Mouse (Mus musculus) liver, embryonic 14.5 days (tissue): ENCODE measurements at regions not wholly inside any gene's neighbourhood (a gene's known extent, or its start where the extent isn't known, plus 50 kb on each side); places are given as distances from the start of the nearest gene placed in this dataset.

ENCODE experiments used
- ATAC-seq: fragments of 200-750 bp; cut with Nextera tagmentation; 2 replicates; pipeline ENCODE4 v1.8.0; 2017; ENCODE audit warnings: moderate number of reproducible peaks, mild to moderate bottlenecking, moderate library complexity; ENCODE audit not compliant: insufficient read depth
- DNase-seq, 3 experiments: peaks; one replicate each; pipeline ENCODE4 v3.0.0-alpha.2; 2012 to 2013; ENCODE audit warnings: low read depth in 3 of 3, low spot score in 3 of 3
- H3K27ac ChIP-seq: fragments of 300-500 bp; sonication (generic); 2 replicates; pipeline ENCODE4 v1.5.1; 2014; ENCODE audit warnings: moderate library complexity, mild to moderate bottlenecking, control low read depth, inconsistent platforms
- H3K27me3 ChIP-seq: fragments of 300-500 bp; sonication (generic); 2 replicates; pipeline ENCODE4 v1.6.1; 2014; ENCODE audit warnings: mild to moderate bottlenecking, low read length, moderate library complexity; ENCODE audit not compliant: control insufficient read depth, insufficient read depth
- H3K36me3 ChIP-seq: fragments of 300-500 bp; sonication (generic); replicated peaks from 2 replicates; pipeline ENCODE4 v1.6.1; 2014; ENCODE audit warnings: low read depth; ENCODE audit not compliant: control insufficient read depth, insufficient read depth
- H3K4me1 ChIP-seq, 2 experiments: fragments of 200-500 bp in 1 of 2; fragments of 300-500 bp in 1 of 2; sonication (generic) in 1 of 2; replicated peaks; 2 replicates each; pipeline ENCODE4 v1.6.1; 2012 to 2014; ENCODE audit warnings: antibody characterized with exemption in 1 of 2, inconsistent platforms in 1 of 2, low read length in 1 of 2; ENCODE audit not compliant: control insufficient read depth in 2 of 2, insufficient read depth in 2 of 2
- H3K4me2 ChIP-seq: fragments of 300-500 bp; sonication (generic); 2 replicates; pipeline ENCODE4 v1.6.1; 2014; ENCODE audit warnings: low read depth, mild to moderate bottlenecking, control low read depth, moderate library complexity
- H3K4me3 ChIP-seq, 2 experiments: fragments of 200-500 bp in 1 of 2; fragments of 300-500 bp in 1 of 2; sonication (generic) in 1 of 2; 2 replicates each; pipeline ENCODE4 v1.5.1; 2012 to 2014; ENCODE audit warnings: low read depth in 2 of 2, low read length in 2 of 2, mild to moderate bottlenecking in 2 of 2, control low read depth in 1 of 2, inconsistent platforms in 1 of 2, moderate library complexity in 1 of 2; ENCODE audit not compliant: insufficient read depth in 1 of 2
- H3K9ac ChIP-seq: fragments of 300-500 bp; sonication (generic); replicated peaks from 2 replicates; pipeline ENCODE4 v1.6.1; 2014; ENCODE audit warnings: mild to moderate bottlenecking, control low read depth, moderate library complexity
- H3K9me3 ChIP-seq: fragments of 300-500 bp; sonication (generic); 2 replicates; pipeline ENCODE4 v1.6.1; 2016; ENCODE audit warnings: low read length, mixed read lengths; ENCODE audit not compliant: control insufficient read depth
- CTCF ChIP-seq: IDR thresholded peaks from 2 replicates; pipeline ENCODE4 v1.5.1; 2016; ENCODE audit warnings: antibody characterized with exemption, low read depth, control low read depth
- EP300 ChIP-seq: IDR thresholded peaks from 2 replicates; pipeline ENCODE4 v1.6.1; 2016; ENCODE audit warnings: antibody characterized with exemption, low read depth
- WGBS: fragments of 180-500 bp; shearing (Covaris S2); extraction: QIAGEN DNeasy Blood & Tissue Kit; methylation state at CpG from one replicate; pipeline ENCODE4 v1.1.7; 2014; ENCODE audit not compliant: insufficient replicate concordance; 5-methylcytosine and 5-hydroxymethylcytosine counted together

DNA sequence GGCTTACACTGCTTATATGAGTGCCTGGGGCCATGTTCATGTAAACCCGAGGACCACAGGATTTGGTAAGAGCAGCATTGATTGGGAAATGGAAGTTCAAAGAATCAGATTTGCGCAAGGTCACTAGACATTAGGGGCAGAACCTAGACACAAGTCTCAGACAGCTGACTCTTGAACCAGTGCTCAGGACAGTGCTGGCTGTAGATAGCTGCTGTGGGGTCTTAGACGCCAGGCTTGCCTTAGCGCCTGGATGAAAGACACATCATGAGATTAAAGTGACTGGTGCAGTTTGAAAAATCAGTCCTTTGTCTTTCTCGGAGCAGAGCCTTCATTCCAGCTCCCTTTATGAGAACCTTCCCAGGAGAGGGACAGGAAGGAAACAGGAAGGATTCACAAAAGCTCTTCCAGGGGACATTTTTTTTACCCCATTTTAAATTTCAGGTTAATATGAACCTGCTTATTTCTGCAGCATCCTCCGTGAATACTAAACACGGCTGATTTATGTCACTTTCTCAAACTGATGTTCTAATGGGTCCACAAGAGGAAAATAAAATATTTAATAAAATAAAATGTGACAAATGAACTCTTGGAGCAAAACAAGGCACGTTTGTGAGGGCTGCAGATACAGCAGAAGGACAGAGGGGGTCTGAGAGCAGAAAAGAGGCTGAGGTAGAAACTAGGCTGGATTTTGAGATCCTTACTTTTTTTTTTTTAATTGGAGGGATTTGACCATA lies 528.0 kb downstream of the Tmem38b start:
- no peak overlapping the region for H3K27ac ChIP-seq
- no peak overlapping the region for H3K9ac ChIP-seq
- ATAC-seq (no peak), DNase-seq (no peak)
- no peak overlapping the region for H3K4me3 ChIP-seq
- no peaks in the 10 kb centered on the region for H3K27me3 ChIP-seq
- no peaks in the 10 kb centered on the region for H3K36me3 ChIP-seq
- H3K9me3 ChIP-seq, result no peaks in the 10 kb centered on the region
- no peak overlapping the region for H3K4me2 ChIP-seq
- TF ChIP-seq EP300 (no peak), CTCF (no peak)
- WGBS, result 62% methylated on average over 8 of the region's 8 CpGs
- no peaks in the 10 kb centered on the region for H3K4me1 ChIP-seq

DNA sequence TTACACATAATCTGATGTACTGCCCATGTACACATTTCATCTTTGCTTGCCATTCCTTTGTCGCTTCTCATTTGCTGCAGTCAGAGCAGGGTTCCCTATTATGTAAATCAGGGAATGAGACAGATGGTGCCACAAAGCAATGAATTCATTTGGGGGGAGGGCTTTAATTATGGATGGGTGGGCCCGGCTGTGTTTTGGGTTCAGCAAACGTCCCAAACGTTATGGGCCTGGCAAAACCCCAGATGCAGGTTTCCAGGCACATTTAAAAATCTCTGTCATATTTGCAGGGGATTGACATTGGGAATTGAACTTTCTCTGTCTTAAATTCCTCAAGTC lies 528.5 kb downstream of the Tmem38b start:
- no peaks in the 10 kb centered on the region for H3K27me3 ChIP-seq
- H3K36me3 ChIP-seq, result no peaks in the 10 kb centered on the region
- no peak overlapping the region for H3K9ac ChIP-seq
- TF ChIP-seq EP300 (no peak), CTCF (no peak)
- no peak overlapping the region for H3K4me2 ChIP-seq
- ATAC-seq, result no peak
- no peaks in the 10 kb centered on the region for H3K9me3 ChIP-seq
- no peak overlapping the region for H3K27ac ChIP-seq
- 66% methylated on average over 4 of the region's 4 CpGs for WGBS
- H3K4me1 ChIP-seq, result no peaks in the 10 kb centered on the region
- DNase-seq, result no peak
- no peak overlapping the region for H3K4me3 ChIP-seq

DNA sequence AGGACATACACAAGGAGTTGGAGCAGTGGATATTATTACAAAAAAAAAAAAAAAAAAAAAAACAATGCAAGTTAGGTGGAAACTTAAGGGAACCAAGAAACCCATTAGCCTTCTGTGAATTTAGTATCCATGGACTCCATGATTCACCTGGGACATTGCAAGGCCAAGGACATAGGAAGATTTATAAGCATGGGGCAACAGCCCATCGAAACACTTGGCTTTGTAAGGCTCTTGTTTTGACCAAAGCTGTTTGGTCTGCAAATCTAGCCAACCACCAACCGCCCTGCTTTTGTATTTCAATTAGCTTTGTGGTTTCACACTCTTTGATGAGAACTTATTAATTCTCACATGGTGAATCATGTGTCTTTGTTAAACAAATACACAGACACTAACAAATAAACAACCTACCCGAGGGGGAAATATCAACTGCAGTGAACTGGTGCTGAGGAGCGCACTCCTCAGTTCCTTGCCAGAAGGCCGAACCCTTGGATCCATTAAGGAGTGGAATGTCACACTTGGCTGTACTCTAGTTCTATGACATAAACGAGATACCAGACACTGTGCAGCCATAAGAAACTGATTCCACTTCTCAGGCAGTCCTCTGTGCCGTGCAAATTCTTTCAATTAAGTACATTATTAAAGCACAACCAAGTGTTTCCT lies 529.7 kb downstream of the Tmem38b start:
- no peak overlapping the region for H3K4me3 ChIP-seq
- no peaks in the 10 kb centered on the region for H3K27me3 ChIP-seq
- H3K4me1 ChIP-seq, result no peaks in the 10 kb centered on the region
- H3K9ac ChIP-seq, result no peak overlapping the region
- H3K9me3 ChIP-seq, result no peaks in the 10 kb centered on the region
- DNase-seq (no peak), ATAC-seq (no peak)
- H3K36me3 ChIP-seq, result no peaks in the 10 kb centered on the region
- H3K4me2 ChIP-seq, result no peak overlapping the region
- no peak overlapping the region for H3K27ac ChIP-seq
- TF ChIP-seq EP300 (no peak), CTCF (no peak)
- WGBS, result 56% methylated on average over 7 of the region's 7 CpGs

DNA sequence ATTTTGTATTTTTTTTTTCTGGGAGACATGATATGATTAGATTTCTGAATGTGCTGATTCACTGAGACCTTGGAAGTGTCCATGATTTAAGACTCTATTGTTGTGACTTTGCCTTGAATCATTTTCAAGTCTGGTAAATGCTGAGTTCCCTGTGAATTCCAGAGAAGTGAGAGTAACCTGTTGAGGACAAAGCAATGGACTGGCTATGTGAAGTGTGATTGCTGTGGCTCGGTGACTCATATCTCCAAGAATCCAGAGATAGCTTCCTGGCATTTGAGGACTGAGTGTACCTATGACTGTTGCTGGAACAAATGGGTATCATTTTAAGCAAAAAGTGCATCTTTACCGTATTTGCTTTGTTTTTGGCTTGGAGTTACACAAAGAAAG lies 530.2 kb downstream of the Tmem38b start:
- no peak for DNase-seq
- WGBS, result 49% methylated on average over 2 of the region's 2 CpGs
- TF ChIP-seq CTCF (no peak), EP300 (no peak)

DNA sequence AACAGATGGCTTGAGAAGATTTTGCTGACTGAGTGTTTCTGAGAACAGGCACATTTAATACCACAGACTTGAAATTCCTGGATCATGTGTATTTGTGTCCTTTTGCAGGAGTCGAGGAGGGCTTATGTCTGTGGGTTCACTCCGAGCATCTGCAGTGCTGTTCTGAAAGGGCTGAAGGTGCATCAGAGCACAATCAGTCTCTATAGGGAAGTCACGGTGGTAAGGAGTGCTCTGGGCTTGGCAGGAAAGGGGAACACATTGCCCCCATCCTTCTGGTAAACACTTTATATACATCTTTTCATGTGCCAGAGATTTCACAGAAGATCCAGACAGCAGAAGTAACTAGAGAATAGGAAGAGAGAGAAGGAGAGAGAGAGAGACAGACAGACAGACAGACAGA lies 545.1 kb downstream of the Tmem38b start:
- Histone ChIP-seq H3K36me3 (no peaks in the 10 kb centered on the region), H3K4me3 (no peak overlapping the region), H3K27ac (no peak overlapping the region), H3K4me1 (0 out of 4 replicates have a peak, but pooled peaks cover 0 to 2% of the 10 kb centered on the region in 2 experiments), H3K4me2 (no peak overlapping the region), H3K9me3 (no peaks in the 10 kb centered on the region), H3K27me3 (no peaks in the 10 kb centered on the region), H3K9ac (no peak overlapping the region)
- no peak for DNase-seq
- no peak for ATAC-seq
- 39% methylated on average over 3 of the region's 3 CpGs for WGBS
- TF ChIP-seq EP300, result no peak
- no peak for TF ChIP-seq CTCF

More for the DNA sequence above, 530.2 kb downstream of the Tmem38b start:
- H3K9me3 ChIP-seq, result no peaks in the 10 kb centered on the region
- no peak overlapping the region for H3K27ac ChIP-seq
- no peaks in the 10 kb centered on the region for H3K4me1 ChIP-seq
- no peak overlapping the region for H3K9ac ChIP-seq
- H3K27me3 ChIP-seq, result no peaks in the 10 kb centered on the region
- H3K4me2 ChIP-seq, result no peak overlapping the region
- H3K36me3 ChIP-seq, result no peaks in the 10 kb centered on the region
- no peak overlapping the region for H3K4me3 ChIP-seq
- ATAC-seq, result no peak
